Mouse (Mus musculus): ENCODE data around the gene Vps37b.

The Vps37b gene

DNA sequence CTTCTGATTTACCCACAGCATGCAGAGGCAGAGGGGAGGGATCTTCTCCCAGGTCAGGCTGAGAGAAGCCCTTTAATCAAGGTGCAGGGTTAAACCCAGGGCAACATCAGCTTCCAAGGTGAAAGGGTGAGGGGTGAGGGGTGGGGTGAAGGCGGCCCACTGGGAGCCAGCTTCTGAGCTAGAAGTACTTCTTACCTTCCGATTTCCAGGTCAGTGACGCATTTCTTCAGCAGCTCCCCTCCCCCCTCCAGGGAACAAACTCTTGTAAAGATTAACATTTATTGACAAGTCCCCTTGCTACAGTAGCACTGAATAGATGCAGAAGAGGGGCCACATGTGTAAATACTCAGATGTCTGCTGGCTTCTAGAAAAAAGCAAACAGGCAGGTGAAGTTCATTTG lies 54.8 kb downstream of the Vps37b start:
- DNase-seq: no peak

DNA sequence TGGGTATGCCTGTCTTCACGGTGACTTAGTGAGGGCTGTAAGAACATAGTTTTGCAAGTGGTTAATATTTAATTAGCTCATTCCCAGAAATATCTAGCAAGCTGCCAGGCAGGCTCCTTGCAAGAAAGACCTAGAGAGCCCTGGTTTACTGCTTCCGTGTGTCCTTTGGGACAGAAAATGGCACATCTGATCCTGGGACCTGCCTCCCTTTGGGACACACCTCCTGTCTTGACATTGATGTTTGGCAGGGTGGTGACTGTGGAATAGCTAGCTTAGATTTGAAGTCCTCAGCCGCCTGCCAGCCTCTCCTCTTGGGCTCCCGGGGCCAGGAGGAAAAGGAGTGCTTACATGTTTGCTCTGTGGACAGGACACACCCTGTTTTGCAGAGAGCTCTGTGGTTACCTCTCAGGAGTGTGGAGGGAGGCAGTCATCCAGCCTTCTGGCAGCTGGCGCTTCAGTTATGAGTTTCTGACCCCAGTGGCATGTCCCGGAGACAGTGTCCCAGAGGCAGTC lies 56.3 kb downstream of the Vps37b start:
- DNase-seq: no peak

DNA sequence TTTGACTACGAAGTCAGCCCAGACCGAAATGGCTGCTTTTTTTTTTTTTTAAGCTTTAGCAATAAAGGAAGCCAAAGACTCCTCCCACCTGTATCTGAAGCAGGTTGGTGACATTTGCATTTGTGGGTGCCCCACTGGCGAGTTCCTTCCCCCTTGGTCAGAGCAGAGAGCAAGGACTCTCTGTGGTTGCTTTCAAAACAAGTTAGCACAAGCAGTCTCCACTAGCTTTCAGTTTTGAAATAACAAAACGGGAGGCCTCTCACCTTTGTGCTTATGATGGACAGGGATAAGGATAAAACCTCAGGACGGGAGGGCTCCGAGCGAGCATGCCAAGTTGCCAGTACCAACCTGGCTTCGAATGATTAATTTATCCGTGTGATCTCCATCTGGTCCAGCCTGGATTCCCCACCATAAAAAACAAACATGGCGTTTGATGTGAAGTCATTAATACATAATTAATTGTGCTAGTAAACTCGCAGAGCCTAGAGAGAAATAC lies 57.4 kb downstream of the Vps37b start:
- peak; percentile 41 to 56 for DNase-seq

DNA sequence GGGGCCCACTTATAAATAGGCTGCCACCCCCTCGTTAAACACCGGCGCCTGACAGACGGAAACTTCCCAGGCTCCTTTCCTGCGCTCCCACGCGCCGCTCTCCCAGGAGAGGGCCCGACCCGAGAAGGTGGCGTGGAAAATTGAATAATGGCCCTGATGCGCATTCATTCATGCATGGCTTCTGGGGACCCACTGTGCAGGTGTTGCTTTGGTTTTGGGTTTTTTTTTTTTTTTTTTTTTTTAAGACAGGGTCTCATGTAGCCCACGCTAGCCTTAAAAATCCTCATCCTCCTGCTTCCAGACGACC lies 57.9 kb downstream of the Vps37b start:
- DNase-seq: no peak

DNA sequence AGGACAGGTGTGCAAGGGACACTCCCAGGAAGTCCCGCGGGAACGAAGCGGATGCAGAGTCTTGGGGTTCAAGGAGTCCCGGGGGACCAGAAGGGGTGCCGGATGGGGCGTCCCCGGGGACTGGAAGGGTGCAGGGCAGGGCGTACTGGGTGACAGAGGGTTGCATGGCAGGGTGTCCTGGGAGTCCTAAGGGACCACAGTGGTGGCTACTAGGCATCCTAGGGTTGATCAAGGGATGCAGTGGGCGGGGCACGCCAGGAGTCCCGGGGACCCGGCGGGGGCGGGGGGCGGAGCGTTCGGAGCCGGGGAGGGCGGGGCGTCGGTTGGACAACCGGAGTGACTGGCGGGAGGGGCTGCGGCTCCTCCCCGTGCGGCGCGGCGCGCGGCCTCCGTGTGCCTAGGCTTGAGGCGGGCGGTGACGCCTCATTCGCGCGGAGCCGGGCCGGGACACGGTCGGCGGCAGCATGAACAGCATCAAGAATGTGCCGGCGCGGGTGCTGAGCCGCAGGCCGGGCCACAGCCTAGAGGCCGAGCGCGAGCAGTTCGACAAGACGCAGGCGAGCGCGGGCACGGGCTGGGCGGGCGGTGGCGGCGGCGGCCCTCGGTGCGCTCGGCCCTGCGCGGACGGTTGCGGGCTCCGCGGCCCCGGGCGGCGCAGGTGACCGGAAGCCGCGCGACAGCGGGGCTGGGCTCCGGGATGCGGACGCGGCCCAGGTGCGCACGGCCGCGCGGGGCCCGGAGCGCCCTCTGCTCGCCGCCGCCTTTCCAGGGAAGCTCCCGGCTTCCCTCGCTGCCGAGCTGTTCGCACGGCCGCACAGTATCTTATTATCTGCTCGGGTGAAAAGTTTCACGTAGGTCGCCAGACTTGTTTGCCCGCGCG lies 58.5 kb downstream of the Vps37b start, which contains the start of gene Hip1r:
TSS of gene Hip1r (plus strand) at position 330 of the 880 bp plus-strand sequence.
- DNase-seq: peak; percentile 83 to 93

DNA sequence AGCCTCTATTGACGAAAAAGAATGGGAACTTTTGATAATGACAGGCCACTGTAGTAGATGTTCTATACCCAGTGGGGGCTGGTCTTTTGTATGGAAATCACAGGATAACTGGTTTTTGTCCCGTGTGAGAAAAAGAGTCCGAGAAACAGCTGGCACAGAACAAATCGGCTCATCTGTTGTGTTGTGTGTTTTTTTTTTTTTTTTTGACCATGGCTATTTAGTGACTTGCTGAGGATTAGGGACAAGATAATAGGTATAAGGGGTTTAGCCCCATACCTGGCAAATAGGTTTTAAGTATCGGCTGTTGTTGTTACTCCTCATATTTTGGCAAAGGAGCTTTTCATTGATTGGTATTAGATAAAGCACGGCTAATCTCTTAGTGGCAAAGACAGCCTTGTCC lies 59.6 kb downstream of the Vps37b start:
- DNase-seq: no peak

DNA sequence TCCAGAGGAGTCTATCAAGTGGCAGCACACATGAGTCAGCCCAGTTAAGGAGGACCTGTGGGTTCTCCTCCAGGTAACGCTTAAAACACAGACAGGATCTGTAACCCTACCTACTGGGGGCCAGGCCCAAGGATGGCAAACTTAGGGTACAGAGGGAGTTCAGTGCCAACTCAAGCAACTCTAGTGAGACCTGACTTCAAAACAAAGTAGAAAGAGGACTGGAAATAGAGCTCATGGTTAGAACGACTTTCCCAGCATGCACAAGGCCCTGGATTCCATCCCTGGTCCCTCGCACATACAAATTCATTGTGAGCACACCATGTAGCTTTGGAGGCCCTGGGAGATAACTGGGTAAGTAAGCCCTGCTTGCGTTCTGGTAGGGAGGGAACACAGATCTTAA lies 61.5 kb downstream of the Vps37b start:
- no peak for DNase-seq

DNA sequence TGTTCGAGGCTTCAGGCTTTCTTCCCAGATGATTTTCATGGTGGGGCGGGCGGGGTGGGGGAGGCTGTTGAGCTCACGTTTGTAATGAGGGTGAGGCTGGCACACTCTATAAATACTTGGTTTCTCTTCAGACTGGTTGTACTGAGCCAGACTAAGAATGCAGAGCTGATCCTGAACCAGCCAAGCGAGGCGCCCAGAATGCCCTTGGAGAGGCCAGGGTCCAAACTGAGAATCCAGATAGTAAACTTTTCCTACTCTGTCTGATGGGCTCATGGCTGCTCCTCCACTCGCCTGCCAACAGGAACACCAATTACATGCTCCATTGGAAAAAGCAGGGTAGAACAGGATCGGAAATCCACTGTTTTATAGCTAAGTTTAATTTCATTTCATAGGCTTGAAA lies 62.9 kb downstream of the Vps37b start:
- DNase-seq: no peak

DNA sequence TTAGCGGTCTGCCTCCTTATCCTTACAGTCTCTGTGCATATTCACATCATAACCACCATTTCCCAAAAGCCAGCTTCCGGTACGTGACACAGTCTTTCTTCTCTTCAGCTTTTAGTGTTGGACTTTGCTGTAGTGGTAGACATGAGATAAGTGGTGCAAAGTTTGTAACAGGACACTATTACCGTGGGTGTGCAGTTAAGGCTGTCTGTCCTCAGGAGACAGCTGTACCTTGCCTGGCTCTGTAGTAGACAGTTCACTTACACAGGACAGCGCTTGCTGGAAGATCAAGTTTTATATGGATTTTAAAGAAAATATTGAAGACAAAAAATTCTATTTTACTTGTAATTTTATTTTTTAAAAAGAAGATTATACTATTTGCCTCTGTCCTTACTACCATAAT lies 63.6 kb downstream of the Vps37b start:
- no peak for DNase-seq

DNA sequence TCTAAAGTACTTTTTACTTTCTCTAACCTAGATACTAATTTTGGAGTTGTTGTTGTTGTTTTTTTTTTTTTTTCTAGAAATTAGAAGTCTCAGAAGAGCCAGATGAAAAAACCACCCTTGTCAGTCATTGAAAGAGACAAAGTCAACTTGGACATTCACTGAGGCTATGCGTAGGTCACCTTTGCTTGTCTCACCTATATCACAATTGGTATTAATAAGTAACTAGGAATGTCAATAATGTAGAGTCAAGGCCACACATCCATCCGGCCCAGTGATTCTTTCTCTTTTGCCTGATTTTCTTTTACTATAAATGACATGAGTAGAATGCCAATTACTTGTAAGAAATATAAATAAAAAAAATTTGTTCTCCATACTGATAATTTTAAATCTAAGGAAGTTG lies 65.3 kb downstream of the Vps37b start:
- DNase-seq: no peak

DNA sequence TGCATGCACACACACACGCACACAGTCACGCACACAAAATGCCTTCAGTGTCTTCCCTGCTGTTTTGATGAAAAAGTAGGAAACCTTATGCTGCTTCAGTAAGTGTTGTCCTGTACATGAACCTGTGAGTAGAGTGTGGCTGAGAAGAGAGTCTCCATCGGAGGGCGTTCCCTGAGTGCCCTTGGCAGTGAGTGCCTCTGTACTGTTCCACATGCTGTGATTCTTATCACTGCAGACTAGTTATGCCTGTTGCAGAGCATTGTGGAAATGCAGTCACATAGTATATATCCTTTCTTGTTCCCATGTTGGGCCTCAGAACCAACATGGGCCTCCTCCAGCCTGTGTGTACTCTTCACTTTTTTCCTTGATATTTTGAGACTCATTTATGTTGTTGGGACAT lies 67.9 kb downstream of the Vps37b start:
- no peak for DNase-seq

DNA sequence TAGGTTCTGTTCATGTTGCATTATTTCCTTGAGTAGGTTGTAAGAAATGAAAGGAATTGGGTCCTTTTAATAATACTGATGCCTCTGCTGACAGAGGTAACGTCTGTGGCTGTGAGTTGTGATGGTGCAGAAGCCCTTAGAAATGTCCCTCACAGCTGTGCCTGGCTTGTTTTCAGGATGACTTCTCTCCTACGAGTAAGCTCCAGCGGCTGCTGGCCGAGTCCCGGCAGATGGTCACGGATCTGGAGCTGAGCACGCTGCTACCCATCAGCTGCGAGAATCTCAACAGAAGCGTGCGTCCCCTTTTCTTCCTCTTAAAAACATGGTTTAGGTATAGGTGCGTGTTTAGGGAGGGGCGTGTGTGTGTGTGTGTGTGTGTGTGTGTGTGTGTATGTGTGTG lies 71.0 kb downstream of the Vps37b start:
- DNase-seq: no peak

DNA sequence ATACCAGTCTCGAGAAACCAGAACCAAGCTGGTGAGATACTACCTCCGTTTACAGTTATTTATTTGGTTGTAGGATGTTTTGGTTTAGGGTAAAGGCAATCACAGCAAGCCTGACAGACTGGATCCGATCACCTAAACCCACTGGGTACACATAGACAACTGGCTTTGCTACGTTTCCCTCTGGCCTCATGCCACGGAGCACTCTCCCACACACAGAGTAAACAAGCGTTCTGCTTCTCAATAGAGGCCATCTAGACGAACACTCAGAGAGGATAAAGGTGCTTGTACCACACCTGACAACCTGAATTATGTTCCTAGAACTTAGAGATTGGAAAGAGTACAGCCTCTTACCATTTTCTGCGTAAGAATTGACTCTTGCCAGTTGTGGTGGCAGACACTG lies 71.9 kb downstream of the Vps37b start:
- no peak for DNase-seq

DNA sequence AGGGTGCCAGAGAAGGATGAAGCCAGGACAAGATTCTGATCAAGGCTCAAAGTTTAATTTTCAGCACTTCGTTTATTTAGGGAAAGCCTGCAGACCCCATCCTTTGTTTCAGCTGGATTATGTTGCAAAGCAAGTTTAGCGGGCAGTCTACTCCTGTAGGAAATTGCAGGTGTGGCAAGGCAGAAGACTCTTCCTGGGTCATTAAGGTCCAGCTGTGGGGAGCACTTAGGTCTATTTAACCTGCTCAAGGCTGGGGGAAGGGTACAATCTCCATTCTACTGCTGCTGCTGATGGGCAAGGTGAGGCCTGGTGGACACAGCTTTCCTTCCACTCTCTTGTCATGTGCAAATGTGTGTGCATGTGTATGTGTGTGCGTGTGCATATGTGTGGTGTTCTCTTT lies 73.1 kb downstream of the Vps37b start:
- no peak for DNase-seq

DNA sequence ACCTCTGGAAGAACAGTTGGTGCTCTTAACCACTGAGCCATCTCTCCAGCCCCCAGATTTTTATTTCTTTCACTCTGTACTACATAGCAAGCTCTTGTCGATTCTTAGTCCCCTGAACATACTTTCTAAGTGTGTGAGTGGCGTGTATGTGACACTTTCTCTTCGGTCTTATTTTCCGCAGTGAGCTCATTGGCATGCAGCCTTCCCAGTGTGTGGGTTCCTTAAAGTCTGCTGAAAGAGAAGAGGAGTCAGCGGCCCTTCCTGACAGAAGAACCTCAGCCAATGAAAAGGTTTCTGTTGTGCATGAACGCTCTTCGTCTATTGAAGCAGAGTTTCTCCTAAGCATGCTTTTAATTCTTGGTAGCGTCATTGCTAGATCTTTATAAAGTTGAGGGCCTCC lies 74.9 kb downstream of the Vps37b start:
- no peak for DNase-seq

Measured in cerebellum, postnatal 25 days (tissue).